10 mouse cellular contexts compared by ENCODE assay signal in the genomic region with DNA sequence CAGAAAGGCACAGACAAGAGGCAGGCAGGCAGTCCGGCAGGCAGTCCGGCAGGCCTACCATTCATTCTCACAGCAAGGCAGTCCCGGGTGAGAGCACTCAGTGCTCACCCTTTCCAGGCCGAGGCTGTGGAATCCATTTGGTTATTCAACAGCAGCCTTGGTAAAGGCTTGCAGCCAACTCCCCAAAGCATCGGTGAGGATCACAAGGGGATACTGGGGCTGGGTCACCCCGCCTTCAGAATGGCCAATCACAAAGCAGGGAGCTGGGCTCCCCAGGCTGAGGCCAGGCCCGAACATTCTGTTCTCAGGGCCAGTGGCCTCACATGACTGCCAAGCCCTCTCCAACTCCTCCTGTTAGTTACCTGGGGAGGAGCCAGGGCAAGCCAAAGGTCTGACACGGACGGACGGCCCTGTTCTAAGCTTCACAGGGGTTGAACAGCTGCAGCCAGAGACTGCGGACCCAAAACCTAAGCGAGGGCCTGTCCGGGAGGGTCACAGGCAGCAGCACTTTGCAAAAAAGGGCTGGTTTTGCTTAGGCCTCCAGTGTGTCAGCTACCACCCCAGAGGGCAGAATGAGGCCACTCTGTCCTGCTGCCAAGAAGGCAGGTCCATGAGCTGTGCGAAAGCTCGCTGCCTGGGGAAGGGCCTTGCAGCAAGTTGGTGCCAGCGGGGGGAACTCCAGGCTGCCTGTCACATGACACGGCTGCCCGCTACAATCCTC. TPM values are rescaled to one million over a fixed set of nuclear protein-coding genes. Genes with fewer than 3 reads are reported as not detected.
DNase-seq lines count a peak whose midpoint lies in the region; ATAC-seq and TF ChIP-seq lines count a peak whose summit lies in the region.
"Had no signal": no experiment of that assay in that cellular context is flagged by ENCODE, and none has a peak within 500 bp of the region (broad histone marks: within the 10 kb centered on the region; RNA-seq: fewer than 3 reads in every experiment).

No protein-coding gene starts in this region.

- no peaks in the 10 kb centered on the region for H3K9me3 ChIP-seq in hindbrain, postnatal 0 days (ENCODE audit: low read length)
- H3K9me3 ChIP-seq in hindbrain, embryonic 10.5 days, result no peaks in the 10 kb centered on the region
- H3K9me3 ChIP-seq: embryonic facial prominence, embryonic 12.5 days had no signal

- H3K27me3 ChIP-seq in hindbrain, postnatal 0 days (ENCODE audit: insufficient read depth, low read length), result peaks cover 9% of the 10 kb centered on the region; the same call in 1 of the 2 replicates
- H3K27me3 ChIP-seq in hindbrain, embryonic 10.5 days (ENCODE audit: insufficient read depth, poor library complexity, severe bottlenecking), result peaks cover 11% of the 10 kb centered on the region

- H3K36me3 ChIP-seq in hindbrain, postnatal 0 days (ENCODE audit: insufficient read depth, low read length), result no peaks in the 10 kb centered on the region
- 0 out of 2 replicates have a peak, but pooled peaks cover 6% of the 10 kb centered on the region for H3K36me3 ChIP-seq in hindbrain, embryonic 10.5 days
- H3K36me3 ChIP-seq: embryonic facial prominence, embryonic 12.5 days had no signal

- TF ChIP-seq CTCF in hindbrain, postnatal 0 days (IDR thresholded peaks at IDR 0.05; ENCODE audit: low read depth), result no peak

- WGBS in hindbrain, postnatal 0 days, result 46% methylated on average over 18 of the region's 18 CpGs
- WGBS in hindbrain, embryonic 10.5 days, result 83% methylated on average over 18 of the region's 18 CpGs

- H3K4me2 ChIP-seq in hindbrain, postnatal 0 days (ENCODE audit: low read depth, low read length), result no peak overlapping the region
- H3K4me2 ChIP-seq: embryonic facial prominence, embryonic 12.5 days had no signal

- H3K4me3 ChIP-seq in hindbrain, postnatal 0 days (ENCODE audit: low read length), result no peak overlapping the region
- H3K4me3 ChIP-seq in hindbrain, embryonic 10.5 days, result no peak overlapping the region
- H3K4me3 ChIP-seq: embryonic facial prominence, embryonic 12.5 days had no signal

- ATAC-seq in hindbrain, postnatal 0 days, result peak; percentile 88
- ATAC-seq in activated CD4-positive, CD25-positive, alpha-beta regulatory T cell, adult 4 months, result no peak

- H3K9ac ChIP-seq in hindbrain, postnatal 0 days (replicated peaks; ENCODE audit: low read length), result 0 out of 2 replicates have a peak overlapping the region, but pooled peaks have one; percentile 2
- H3K9ac ChIP-seq: embryonic facial prominence, embryonic 12.5 days had no signal

- DNase-seq in hindbrain, postnatal 0 days (ENCODE audit: low spot score), result peak; percentile 75
- no peak for DNase-seq in hindbrain, embryonic 10.5 days (ENCODE audit: low spot score)
- peak; percentile 85 for DNase-seq in adrenal gland, adult 8-10 months
- peak; percentile 40 to 73 for DNase-seq in frontal cortex, postnatal 14 days (ENCODE audit: low spot score in 2 of 2)
- DNase-seq in kidney, adult 8-10 months, result peak; percentile 94 to 96
- DNase-seq in left cerebral cortex, postnatal 36 days (ENCODE audit: low spot score in 2 of 2), result peak; percentile 44 to 50
- DNase-seq in urinary bladder, postnatal 25 days (ENCODE audit: low spot score), result no peak

- peak overlapping the region; percentile 75 for H3K27ac ChIP-seq in hindbrain, postnatal 0 days
- H3K27ac ChIP-seq in hindbrain, embryonic 10.5 days, result no peak overlapping the region; the same call in 1 of the 2 replicates
- H3K27ac ChIP-seq: embryonic facial prominence, embryonic 12.5 days had no signal

- intact Hi-C loops in left cerebral cortex, postnatal 36 days (cut with DNase I), result no loop called here

- peaks cover 9% of the 10 kb centered on the region; the same call in 1 of the 2 replicates for H3K4me1 ChIP-seq in hindbrain, postnatal 0 days (ENCODE audit: insufficient read depth, low read length)
- peaks cover 16% of the 10 kb centered on the region for H3K4me1 ChIP-seq in hindbrain, embryonic 10.5 days (replicated peaks)

RNA-seq across cellular contexts. Expression of a gene that starts 6.6 kb away (rescaled TPM):
- total RNA-seq in hindbrain, postnatal 0 days (2014; rRNA removed), result 10.6 and 16.7 TPM in 2 replicates
- 7.4 and 8.7 TPM in 2 replicates for polyA plus RNA-seq in hindbrain, postnatal 0 days (2015; fragmentation: Nextera tagmentation; extraction: Ambion mirVana)
- polyA plus RNA-seq in hindbrain, embryonic 10.5 days (2016; fragmentation: Nextera tagmentation; extraction: Ambion mirVana), result 9.7 and 13.4 TPM in 2 replicates
- total RNA-seq in adrenal gland, adult 8-10 months (2022), result 10 to 100 TPM; 24.3 to 64.6 (median 44.3) TPM
- 10 to 100 TPM; 35.5 to 42.7 TPM for total RNA-seq in left cerebral cortex, postnatal 36 days (2021)
- polyA plus RNA-seq in activated CD4-positive, CD25-positive, alpha-beta regulatory T cell, adult 4 months (2017; shearing (Covaris generic)), result 1 to 10 TPM; 2.9 to 4.2 TPM

RNA-seq across cellular contexts. Expression of a gene that starts 30.7 kb away (rescaled TPM):
- 59.5 and 74.4 TPM in 2 replicates for total RNA-seq in hindbrain, postnatal 0 days (2014; rRNA removed)
- polyA plus RNA-seq in hindbrain, postnatal 0 days (2015; fragmentation: Nextera tagmentation; extraction: Ambion mirVana), result 169 and 173 TPM in 2 replicates
- polyA plus RNA-seq in hindbrain, embryonic 10.5 days (2016; fragmentation: Nextera tagmentation; extraction: Ambion mirVana), result 153 and 167 TPM in 2 replicates
- 10 to 100 TPM; 63.2 to 80.9 (median 74.1) TPM for total RNA-seq in adrenal gland, adult 8-10 months (2022)
- 100 to 1,000 TPM in 1 of 2 experiments, 10 to 100 TPM in 1; 86.3 to 105 TPM for total RNA-seq in left cerebral cortex, postnatal 36 days (2021)
- 10 to 100 TPM; 15.6 to 19.7 TPM for polyA plus RNA-seq in activated CD4-positive, CD25-positive, alpha-beta regulatory T cell, adult 4 months (2017; shearing (Covaris generic))

RNA-seq across cellular contexts. Expression of a gene that starts 44.1 kb away (rescaled TPM):
- total RNA-seq in hindbrain, postnatal 0 days (2014; rRNA removed), result 38.2 and 55.7 TPM in 2 replicates
- polyA plus RNA-seq in hindbrain, postnatal 0 days (2015; fragmentation: Nextera tagmentation; extraction: Ambion mirVana), result 20.4 and 23.1 TPM in 2 replicates
- 2.1 and 2.8 TPM in 2 replicates for polyA plus RNA-seq in hindbrain, embryonic 10.5 days (2016; fragmentation: Nextera tagmentation; extraction: Ambion mirVana)
- under 1 TPM in 3 of 4 experiments, not detected in 1; 0.14 to 0.30 (median 0.23) TPM for total RNA-seq in adrenal gland, adult 8-10 months (2022)
- total RNA-seq in left cerebral cortex, postnatal 36 days (2021), result 100 to 1,000 TPM; 128 to 164 TPM
- polyA plus RNA-seq in activated CD4-positive, CD25-positive, alpha-beta regulatory T cell, adult 4 months (2017; shearing (Covaris generic)), result not detected
- total RNA-seq: neutrophil, adult 5-6 weeks had no signal

Comparison
In these comparisons a context has a peak if more than half of its experiments do, and no peak if none do; other contexts are left out.
1. DNase-seq: peak in hindbrain, postnatal 0 days (single experiment), adrenal gland, adult 8-10 months (single experiment), frontal cortex, postnatal 14 days (2 of 2), kidney, adult 8-10 months (2 of 2) and left cerebral cortex, postnatal 36 days (2 of 2); none in hindbrain, embryonic 10.5 days (single experiment) and urinary bladder, postnatal 25 days (single experiment).
2. RNA of a gene that starts 44.1 kb away (total RNA-seq): 128 to 164 TPM in left cerebral cortex, postnatal 36 days and 38.2 to 55.7 TPM in hindbrain, postnatal 0 days; 0.14 to 0.30 TPM in adrenal gland, adult 8-10 months; every median in the first group is over 10 times any median in the second.